Mouse (Mus musculus) layer of hippocampus, adult 8-10 months (tissue): Measurements from ENCODE around the gene Rreb1. TPM values are rescaled to one million over a fixed set of nuclear protein-coding genes. Genes with fewer than 3 reads are reported as not detected.

Experiments used
- DNase-seq, 2 experiments: peaks; one replicate each; pipeline ENCODE4 v3.0.0; 2022; ENCODE audit warnings: low spot score in 2 of 2
- total RNA-seq, 4 experiments: library from RNA; stranded (reverse); gene quantifications; 2 replicates each; pipeline ENCODE4 v1.2.4; 2022

Rreb1 gene
- total RNA-seq, 4 experiments from 2014 or later = 70.8 to 99.4 (median 89.0) TPM

- DNase-seq = no peak
Observed at GRCm38 (mm10) chr13:37912011-37912410, 133.8 kb downstream of the Rreb1 start.

GRCm38 (mm10) chr13:37912591-37913467 lies 134.6 kb downstream of the Rreb1 start:
- DNase-seq = no peak

GRCm38 (mm10) chr13:37913963-37914362 lies 135.8 kb downstream of the Rreb1 start:
- DNase-seq = no peak

- DNase-seq = no peak
Observed at GRCm38 (mm10) chr13:37918336-37919261, 140.4 kb downstream of the Rreb1 start.

- no peak for DNase-seq
Observed at GRCm38 (mm10) chr13:37919711-37920277, 141.6 kb downstream of the Rreb1 start.

- DNase-seq = no peak
Observed at GRCm38 (mm10) chr13:37920727-37921126, 142.5 kb downstream of the Rreb1 start.

- no peak for DNase-seq
Observed at GRCm38 (mm10) chr13:37923091-37923490, 144.9 kb downstream of the Rreb1 start.

- no peak for DNase-seq
Observed at GRCm38 (mm10) chr13:37923643-37924460, 145.7 kb downstream of the Rreb1 start.

- DNase-seq = no peak
Observed at GRCm38 (mm10) chr13:37924461-37924948, 146.3 kb downstream of the Rreb1 start.

- no peak for DNase-seq
Observed at GRCm38 (mm10) chr13:37926394-37926793, 148.2 kb downstream of the Rreb1 start.

GRCm38 (mm10) chr13:37929532-37929931 lies 151.3 kb downstream of the Rreb1 start:
- DNase-seq = no peak

- no peak for DNase-seq
Observed at GRCm38 (mm10) chr13:37930091-37930490, 151.9 kb downstream of the Rreb1 start.

GRCm38 (mm10) chr13:37930621-37931020 lies 152.4 kb downstream of the Rreb1 start:
- DNase-seq = no peak

GRCm38 (mm10) chr13:37931210-37931922 lies 153.2 kb downstream of the Rreb1 start:
- DNase-seq = no peak

GRCm38 (mm10) chr13:37934075-37934474 lies 155.9 kb downstream of the Rreb1 start:
- no peak for DNase-seq

- no peak for DNase-seq
Observed at GRCm38 (mm10) chr13:37934920-37935319, 156.7 kb downstream of the Rreb1 start.

- DNase-seq = no peak
Observed at GRCm38 (mm10) chr13:37936351-37936750, 158.2 kb downstream of the Rreb1 start.

GRCm38 (mm10) chr13:37940167-37940566 lies 162.0 kb downstream of the Rreb1 start:
- no peak for DNase-seq

GRCm38 (mm10) chr13:37940649-37941048 lies 162.4 kb downstream of the Rreb1 start:
- DNase-seq = no peak

GRCm38 (mm10) chr13:37941138-37941645 lies 163.0 kb downstream of the Rreb1 start:
- no peak for DNase-seq
